Mouse (Mus musculus) brain, embryonic 18.5 days (tissue): ENCODE measurements around the gene Cldn15.

Experiments
- DNase-seq: peaks from one replicate; pipeline ENCODE4 v3.0.0-alpha.2; 2012; ENCODE audit warnings: low read depth, low spot score

Cldn15 gene

GRCm38 (mm10) chr5:136980974-136981373 lies 14.6 kb downstream of the Cldn15 start:
- DNase-seq: no peak

- no peak for DNase-seq
These were observed 16.0 kb downstream of the Cldn15 start for GRCm38 (mm10) chr5:136982338-136982930.

- DNase-seq: no peak
These were observed 18.4 kb downstream of the Cldn15 start for GRCm38 (mm10) chr5:136984828-136985227.

- DNase-seq: peak; percentile 99
These were observed 20.3 kb downstream of the Cldn15 start, which contains the start of gene Plod3 for GRCm38 (mm10) chr5:136986695-136987137. Plod3 (plus strand) TSS chr5:136987019.

- DNase-seq: no peak
These were observed 20.9 kb downstream of the Cldn15 start for GRCm38 (mm10) chr5:136987138-136987933.

- no peak for DNase-seq
These were observed 21.5 kb downstream of the Cldn15 start, which contains the start of gene Znhit1 for GRCm38 (mm10) chr5:136987934-136988271. Znhit1 (minus strand) TSS chr5:136988021.

GRCm38 (mm10) chr5:136988420-136988819 lies 22.0 kb downstream of the Cldn15 start:
- no peak for DNase-seq

GRCm38 (mm10) chr5:136989801-136990200 lies 23.4 kb downstream of the Cldn15 start:
- DNase-seq: no peak

- no peak for DNase-seq
These were observed 33.0 kb downstream of the Cldn15 start for GRCm38 (mm10) chr5:136999449-136999848.

GRCm38 (mm10) chr5:137000612-137001011 lies 34.2 kb downstream of the Cldn15 start:
- no peak for DNase-seq

GRCm38 (mm10) chr5:137007276-137007675 lies 40.9 kb downstream of the Cldn15 start:
- no peak for DNase-seq

GRCm38 (mm10) chr5:137009988-137010387 lies 43.6 kb downstream of the Cldn15 start:
- DNase-seq: no peak

GRCm38 (mm10) chr5:137012401-137012950 lies 46.1 kb downstream of the Cldn15 start:
- DNase-seq: no peak

GRCm38 (mm10) chr5:137015913-137016312 lies 49.5 kb downstream of the Cldn15 start:
- DNase-seq: no peak

GRCm38 (mm10) chr5:137024318-137024717 lies 57.9 kb downstream of the Cldn15 start:
- DNase-seq: no peak

- DNase-seq: no peak
These were observed 58.7 kb downstream of the Cldn15 start for GRCm38 (mm10) chr5:137025132-137025531.
